Mouse (Mus musculus): ENCODE measurements around the gene Cuzd1. TPM values are rescaled to one million over a fixed set of nuclear protein-coding genes. Genes with fewer than 3 reads are reported as not detected.

Cuzd1 gene
- total RNA-seq, 2 experiments from 2014 or later: 0.19 to 0.31 TPM

Other genes starting within 250 kb of the Cuzd1 start
- gene 4933402N03Rik, start 176.0 kb downstream of the Cuzd1 start, total RNA-seq (2021): not detected
- not detected for gene 5430419D17Rik, start 147.9 kb downstream of the Cuzd1 start, total RNA-seq (2021)
- gene Fam24b, start 7.2 kb upstream of the Cuzd1 start, total RNA-seq (2021): not detected
- not detected for gene Fam24a, start 11.6 kb upstream of the Cuzd1 start, total RNA-seq (2021)
- gene 2310057M21Rik, start 40.5 kb upstream of the Cuzd1 start, total RNA-seq (2021): 10 to 100 TPM; 17.4 to 18.5 TPM
- 10 to 100 TPM; 35.7 to 37.9 TPM for gene Pstk, start 48.8 kb upstream of the Cuzd1 start, total RNA-seq (2021)
- gene Ikzf5, start 88.2 kb upstream of the Cuzd1 start, total RNA-seq (2021): 10 to 100 TPM; 20.8 to 22.2 TPM
- gene Acadsb, start 88.3 kb upstream of the Cuzd1 start, total RNA-seq (2021): 100 to 1,000 TPM; 120 to 130 TPM
- not detected for gene Hmx3, start 220.6 kb upstream of the Cuzd1 start, total RNA-seq (2021)
- gene Hmx2, start 226.5 kb upstream of the Cuzd1 start, total RNA-seq (2021): not detected
- gene Bub3, start 237.9 kb upstream of the Cuzd1 start, total RNA-seq (2021): 10 to 100 TPM; 28.9 to 32.8 TPM

Measured in gastrocnemius, postnatal 25 days (tissue).